Mouse (Mus musculus) CD4-positive, CD25-positive, alpha-beta regulatory T cell, adult 2 months (primary cell): ENCODE results near the gene Chmp4b.

ENCODE experiments used
- DNase-seq: peaks from one replicate; pipeline ENCODE4 v3.0.0-alpha.2; 2012; ENCODE audit warnings: low read depth, low spot score

Chmp4b gene

DNA sequence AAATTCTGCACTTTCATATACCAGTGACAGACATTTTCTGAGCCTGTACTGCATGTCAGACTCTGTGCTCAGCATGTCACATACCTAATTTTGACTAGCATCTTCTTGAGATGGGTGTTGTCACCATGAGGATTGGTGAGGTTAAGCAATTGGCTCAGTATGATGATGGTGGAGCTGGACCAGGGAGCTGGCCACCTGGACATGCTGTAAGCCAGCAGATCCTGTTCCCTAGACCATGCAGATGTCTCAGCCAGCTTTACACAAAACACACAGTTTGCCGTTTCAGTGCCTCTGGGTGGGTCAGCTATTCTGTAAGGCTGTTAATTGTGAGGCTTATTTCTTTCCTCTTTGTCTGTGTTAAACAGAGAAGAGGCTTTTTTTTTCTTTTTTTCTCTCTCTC lies 31.2 kb downstream of the Chmp4b start:
- DNase-seq = no peak

DNA sequence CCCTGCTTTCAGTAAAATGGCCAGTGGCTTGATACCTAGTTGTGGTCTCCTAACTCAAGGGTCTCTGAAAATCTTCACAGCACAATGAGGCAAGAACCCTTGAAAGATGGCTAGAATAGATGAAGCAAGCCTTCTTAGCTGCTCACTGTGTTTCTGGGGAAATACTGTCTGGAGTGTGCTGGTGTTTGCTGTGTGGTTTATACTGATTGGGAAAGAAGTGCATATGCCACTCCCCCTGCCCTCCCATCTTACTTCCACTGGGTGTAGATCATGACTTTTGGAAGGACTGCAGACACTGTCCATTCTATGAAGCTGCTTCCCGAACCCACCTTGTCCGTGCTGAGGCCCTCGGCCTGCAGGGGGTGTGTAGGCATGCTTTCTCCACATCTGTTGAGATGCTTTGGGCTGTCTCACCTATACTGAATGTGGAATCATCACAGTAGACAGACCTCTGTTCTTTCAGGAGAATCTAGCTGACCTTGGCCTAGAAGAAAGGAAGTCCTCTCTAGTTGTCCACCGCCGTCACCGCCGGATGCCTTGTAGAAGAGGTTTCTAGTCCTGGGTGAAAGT lies 33.5 kb downstream of the Chmp4b start:
- DNase-seq = no peak

DNA sequence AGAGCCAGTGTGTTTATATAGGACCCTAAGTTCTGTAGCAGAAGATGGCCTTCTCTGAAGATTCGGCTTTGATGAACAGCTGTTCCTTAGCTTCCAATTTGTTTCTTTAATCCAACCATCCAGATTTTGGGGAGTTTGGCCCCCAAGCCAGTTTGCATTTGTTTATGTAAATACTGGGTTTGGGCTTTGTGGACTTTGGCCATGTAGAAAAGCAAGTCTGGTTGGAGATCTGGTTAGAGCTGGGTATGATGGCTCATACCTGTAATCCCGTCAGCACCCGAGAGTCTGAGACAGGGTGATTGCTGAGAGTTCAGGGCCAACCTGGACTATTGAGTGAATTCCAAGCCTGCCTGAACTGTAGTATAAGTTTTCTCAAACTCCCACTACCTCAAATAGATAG lies 34.3 kb downstream of the Chmp4b start:
- no peak for DNase-seq

DNA sequence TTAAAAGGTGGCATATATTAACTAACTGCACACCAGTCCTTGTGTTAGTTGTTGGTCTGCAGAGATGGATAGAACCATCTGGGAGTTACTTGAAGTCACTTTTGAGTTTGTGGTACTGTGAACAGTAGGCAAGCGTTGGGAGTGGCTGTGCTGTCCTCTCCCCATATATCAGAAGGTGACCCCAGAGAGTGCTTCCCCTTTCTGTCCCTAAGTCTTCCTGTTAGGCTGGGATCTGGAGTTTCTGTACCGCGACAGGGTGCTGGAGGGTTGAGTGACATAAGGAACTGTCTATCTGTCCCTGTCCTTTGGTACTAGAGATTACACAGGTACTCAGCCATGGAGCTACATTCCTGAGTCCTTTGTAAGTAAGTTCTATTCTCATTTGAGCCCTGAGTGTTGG lies 35.3 kb downstream of the Chmp4b start:
- DNase-seq = no peak

DNA sequence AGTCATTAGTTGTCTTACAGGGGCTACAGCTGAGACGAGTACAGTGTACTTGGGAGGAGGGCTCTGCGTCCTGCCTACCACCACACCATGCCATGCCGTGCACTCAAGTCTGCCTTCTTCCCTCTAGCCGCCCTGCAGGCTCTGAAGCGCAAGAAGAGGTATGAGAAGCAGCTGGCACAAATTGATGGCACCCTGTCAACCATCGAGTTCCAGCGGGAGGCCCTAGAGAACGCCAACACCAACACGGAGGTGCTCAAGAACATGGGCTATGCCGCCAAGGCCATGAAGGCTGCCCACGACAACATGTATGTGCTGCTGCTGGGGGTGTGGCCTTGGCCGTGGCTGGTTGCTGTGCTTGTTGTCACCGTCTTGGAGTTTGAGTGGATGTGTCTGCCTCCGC lies 37.9 kb downstream of the Chmp4b start:
- no peak for DNase-seq

DNA sequence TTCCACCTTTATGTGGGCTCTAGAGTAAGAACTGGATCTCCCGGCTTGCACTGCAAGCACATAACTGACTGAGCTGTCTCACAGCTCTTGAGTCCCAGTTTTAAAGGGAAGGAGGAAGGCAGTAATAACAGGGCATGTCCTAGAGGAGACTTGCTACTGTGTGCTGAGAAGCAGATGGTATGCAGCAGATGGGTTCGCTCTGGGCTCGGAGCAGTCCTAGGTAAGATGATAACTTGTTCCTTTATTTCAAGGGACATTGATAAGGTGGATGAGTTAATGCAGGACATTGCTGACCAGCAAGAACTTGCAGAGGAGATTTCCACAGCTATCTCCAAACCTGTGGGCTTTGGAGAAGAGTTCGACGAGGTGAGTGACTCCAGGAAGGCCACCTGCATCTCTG lies 39.5 kb downstream of the Chmp4b start:
- no peak for DNase-seq

- DNase-seq = no peak
Observed at GRCm38 (mm10) chr2:154693186-154693940, 41.9 kb downstream of the Chmp4b start.

GRCm38 (mm10) chr2:154693941-154694256 lies 42.4 kb downstream of the Chmp4b start:
- DNase-seq = no peak

GRCm38 (mm10) chr2:154695690-154696089 lies 44.2 kb downstream of the Chmp4b start:
- DNase-seq = no peak

DNA sequence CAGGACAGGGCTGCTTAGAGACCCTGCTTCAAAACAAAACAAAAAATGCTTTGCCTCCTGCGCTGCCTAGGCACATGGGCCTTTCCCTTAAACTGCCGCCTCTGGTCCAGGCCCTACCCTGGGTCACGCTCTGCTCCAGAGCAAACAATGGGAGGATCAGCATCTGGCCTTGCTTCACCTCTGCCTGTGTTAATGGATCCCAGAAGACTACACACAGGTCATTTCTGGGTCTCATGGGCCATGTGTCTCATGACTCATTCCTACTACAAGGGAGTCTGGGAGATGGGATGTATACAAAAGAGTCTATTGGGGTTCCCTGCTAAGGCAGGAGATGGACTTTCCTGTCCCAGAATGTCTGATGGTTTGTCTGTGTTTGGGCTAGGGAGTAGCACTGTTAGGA lies 45.2 kb downstream of the Chmp4b start:
- no peak for DNase-seq

DNA sequence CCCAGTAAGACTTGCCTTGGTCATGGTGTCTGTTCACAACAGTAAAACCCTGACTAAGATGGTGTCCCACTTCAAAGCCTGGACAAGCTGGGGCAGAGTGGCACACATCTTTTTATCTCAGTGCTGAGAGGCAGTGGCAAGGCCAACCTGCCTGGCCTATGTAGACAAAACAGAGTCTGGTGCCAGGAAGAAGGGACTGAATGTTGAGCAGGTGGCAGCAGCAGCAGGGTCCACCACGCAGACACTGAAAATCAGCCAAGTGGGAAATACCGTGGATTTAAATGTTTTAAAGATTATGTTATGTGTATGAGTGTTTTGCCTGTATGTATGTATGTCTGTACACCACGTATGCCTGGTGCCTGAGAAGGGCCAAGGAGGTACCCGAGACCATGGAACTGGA lies 47.9 kb downstream of the Chmp4b start:
- DNase-seq = no peak

GRCm38 (mm10) chr2:154700177-154700576 lies 48.7 kb downstream of the Chmp4b start:
- no peak for DNase-seq

DNA sequence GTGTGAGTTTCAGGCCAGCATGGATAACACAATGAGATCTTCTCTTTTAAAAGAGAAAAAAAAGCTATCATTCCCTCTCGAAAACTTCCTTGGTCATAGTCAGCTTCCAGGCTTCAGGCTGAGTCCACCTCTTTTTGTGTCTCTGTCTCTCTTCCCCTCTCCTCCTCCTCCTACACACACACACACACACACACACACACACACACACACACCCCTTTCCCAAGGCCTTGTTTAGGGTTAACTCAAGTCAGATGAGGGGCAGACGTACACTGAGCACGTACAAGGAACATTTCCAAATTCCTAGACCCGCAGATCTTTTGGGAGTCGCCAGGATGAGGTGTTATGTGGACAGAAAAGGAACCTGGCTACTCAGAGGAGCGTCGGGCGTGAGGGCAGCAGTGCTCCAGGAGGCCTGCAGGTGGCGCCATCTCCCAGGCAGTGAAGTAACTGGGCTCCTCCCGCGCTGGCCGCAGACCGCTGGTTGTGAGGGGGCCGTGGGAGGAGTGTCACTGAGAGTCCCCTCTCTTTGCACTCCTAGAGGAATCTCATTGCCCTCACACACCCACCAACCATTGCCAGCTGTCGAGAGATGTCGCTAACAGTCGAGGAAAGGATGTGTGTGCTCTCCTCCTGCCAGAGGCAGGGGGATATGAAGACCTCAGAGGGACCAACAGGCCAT lies 51.3 kb downstream of the Chmp4b start:
- peak; percentile 73 for DNase-seq

DNA sequence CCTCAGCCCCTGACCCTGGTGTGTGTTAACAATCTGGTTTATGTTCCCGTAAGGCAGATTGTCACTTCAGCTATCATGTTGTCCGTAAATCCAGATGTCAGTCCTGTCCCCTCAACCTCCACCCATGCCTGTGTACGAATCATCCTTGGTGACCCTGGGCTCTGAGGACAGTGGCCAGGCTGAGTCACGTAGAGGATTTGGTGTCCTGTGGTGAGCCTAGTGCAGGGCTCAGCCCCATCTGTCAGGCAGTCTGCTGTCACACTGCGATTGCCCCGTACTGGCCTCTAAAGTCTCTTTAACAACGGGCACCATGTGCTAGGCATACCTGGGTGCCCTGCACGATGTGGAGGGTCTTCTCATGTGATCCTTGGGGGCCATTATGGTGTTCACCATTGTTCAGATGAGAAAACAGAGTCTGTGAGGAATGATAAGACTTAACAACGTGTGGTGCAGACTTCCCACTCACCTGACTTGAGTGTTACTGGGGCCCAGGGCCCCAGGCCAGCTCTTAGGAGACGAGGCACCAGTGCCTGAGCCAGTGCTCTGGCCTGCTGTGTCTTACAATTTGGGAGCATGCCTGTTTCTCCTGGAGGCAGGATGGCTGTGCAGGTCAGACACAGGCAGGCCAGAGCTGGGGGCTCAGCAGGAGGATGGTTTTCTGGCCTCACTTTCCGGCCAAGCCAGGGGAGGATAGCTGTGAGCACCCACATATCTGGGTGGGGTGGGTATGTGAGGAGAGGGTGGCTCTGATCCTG lies 55.2 kb downstream of the Chmp4b start:
- DNase-seq = no peak

DNA sequence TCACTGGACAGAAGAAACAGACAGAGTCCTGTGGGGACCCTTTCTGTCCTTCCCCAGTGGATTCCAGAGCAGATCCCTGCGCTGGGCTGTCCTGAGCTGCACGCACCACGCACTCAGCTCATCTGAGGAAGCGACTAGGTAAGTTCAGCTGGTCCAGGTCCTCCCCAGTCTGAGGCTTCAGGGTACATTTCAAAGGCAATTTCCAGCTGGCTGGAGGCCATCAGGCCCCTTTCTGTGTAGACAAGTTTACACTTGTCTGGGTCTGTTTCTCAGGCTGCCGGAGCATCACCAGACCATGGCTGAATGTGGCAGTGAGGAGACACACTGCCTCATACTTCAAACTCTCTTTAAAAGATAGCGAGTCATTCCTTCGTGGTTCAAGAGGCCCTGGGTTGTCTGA lies 55.8 kb downstream of the Chmp4b start:
- DNase-seq = no peak

DNA sequence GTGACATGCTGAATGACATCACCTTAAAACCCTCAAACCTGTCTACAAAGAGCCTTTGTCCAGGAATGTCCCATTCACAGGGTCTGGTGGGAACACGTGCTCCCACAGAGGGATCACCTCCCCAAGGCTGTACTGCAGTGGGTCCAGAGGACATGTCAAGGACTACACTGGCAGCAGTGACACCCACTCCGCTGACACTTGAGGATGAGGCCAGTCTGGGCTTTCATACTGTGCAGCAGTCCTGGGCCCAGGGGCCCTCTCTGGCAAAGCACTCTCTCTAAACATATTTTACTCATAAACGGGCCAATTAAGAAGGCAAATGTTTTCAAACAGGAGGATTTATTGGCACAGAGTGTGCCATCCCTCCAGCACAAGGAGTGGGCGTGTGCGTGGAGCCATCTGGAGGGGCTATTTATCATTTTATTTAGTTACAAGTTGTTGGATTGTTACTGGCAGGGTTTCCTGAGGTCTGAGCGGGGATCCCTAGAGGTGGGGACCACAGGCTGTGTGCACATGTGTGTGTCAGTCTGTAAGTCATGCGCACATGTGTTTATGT lies 56.4 kb downstream of the Chmp4b start:
- no peak for DNase-seq

DNA sequence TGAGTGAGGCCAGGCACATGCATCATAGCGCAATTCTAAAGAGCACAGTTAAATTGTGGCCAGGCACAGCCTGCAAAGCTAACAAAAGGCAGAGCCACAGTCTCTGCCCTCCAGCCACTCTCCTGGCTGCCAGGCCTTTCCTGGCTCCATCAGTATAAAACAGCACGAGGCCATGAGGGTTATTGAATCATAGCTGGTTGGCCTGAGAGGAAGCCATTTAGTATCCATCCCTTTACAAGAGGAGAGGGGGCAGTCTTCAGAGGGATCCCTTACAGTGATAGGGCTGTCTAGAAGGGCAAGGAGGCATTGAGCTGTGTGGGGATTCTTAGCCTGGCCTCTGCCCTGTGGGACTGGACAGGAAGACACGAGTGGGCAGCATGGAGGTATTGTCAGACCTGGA lies 60.2 kb downstream of the Chmp4b start:
- DNase-seq = no peak

- peak; percentile 76 for DNase-seq
Observed at GRCm38 (mm10) chr2:154712271-154712677, 60.8 kb downstream of the Chmp4b start.

GRCm38 (mm10) chr2:154713083-154713482 lies 61.6 kb downstream of the Chmp4b start:
- DNase-seq = peak; percentile 62

DNA sequence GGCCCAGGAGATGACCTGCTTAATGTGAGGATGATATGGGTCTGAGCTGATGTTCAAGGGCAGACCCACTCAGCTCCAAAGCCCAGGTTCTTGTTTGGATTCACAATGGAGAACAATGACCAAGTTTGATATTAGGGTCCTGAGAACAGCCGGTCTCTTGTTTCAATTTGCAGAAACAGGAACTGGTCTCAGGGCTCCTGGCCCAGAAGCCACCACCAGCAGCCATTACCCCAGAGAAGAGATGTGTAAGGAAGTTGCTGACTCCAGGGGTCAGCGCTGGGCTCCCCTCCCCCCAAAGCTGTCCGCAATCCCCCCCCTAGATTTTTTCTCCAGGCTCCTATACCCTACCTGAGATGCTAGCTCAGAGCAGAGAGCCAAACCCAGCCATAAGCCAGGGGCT lies 62.5 kb downstream of the Chmp4b start:
- no peak for DNase-seq

DNA sequence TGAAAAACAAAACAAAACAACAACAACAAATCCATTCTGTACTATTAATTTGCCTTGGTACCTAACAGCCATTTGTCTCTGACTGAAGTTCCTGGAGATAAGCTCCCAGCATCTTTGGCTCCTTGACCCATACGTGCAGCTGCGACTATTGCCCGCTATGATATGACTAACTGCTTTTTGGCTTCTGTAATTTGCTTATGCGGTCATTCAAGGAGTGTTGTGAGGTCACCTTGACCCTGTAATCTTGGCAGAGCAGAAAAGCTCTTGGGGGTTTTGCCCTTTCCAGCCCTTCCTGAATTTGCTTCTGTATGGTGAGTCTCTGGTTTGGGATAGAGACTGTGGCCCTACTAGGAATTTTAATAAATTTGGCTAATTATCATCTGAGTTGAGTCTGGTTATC lies 65.1 kb downstream of the Chmp4b start:
- DNase-seq = no peak

DNA sequence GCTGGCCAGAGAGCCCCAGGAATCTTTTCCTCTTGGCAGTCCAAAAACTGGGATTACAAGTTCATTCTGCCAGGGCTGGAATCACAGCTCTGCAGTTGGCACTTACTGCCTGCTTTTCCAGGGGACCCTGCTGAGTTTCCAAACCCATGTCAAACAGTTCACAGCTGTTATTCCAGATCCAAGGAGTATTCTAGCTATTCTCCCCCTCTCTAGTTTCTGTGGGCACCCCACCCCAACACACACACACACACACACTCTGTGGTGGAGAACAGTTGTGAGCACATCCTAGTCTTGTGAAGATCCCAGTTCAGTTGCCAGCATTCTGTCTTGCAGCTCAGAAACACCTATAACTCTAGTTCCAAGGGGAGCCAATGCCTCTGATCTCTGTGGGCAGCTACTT lies 65.6 kb downstream of the Chmp4b start:
- DNase-seq = no peak
